Mouse (Mus musculus) small intestine, adult 2 months (tissue): Measurements from ENCODE around the gene Map4k1. TPM values are rescaled to one million over a fixed set of nuclear protein-coding genes. Genes with fewer than 3 reads are reported as not detected.

Experiments
- H3K27ac ChIP-seq: fragments of 200-500 bp; 2 replicates; pipeline ENCODE4 v1.5.1; 2012; ENCODE audit warnings: low read depth, low read length, control low read depth, inconsistent platforms; ENCODE audit not compliant: insufficient read depth
- H3K27me3 ChIP-seq: fragments of 200-500 bp; 2 replicates; pipeline ENCODE4 v1.6.1; 2012; ENCODE audit warnings: mild to moderate bottlenecking, moderate library complexity, low read length, inconsistent platforms; ENCODE audit not compliant: control insufficient read depth, insufficient read depth
- H3K36me3 ChIP-seq: fragments of 200-500 bp; 2 replicates; pipeline ENCODE4 v1.6.1; 2012; ENCODE audit warnings: mild to moderate bottlenecking, low read length, control low read depth, inconsistent platforms; ENCODE audit not compliant: control insufficient read depth, insufficient read depth
- H3K4me1 ChIP-seq: fragments of 200-500 bp; 2 replicates; pipeline ENCODE4 v1.6.1; 2012; ENCODE audit warnings: low read length, inconsistent platforms, mixed read lengths; ENCODE audit not compliant: control insufficient read depth, insufficient read depth, insufficient read length
- H3K4me3 ChIP-seq: fragments of 200-500 bp; 2 replicates; pipeline ENCODE4 v1.5.1; 2012; ENCODE audit warnings: low read depth, mild to moderate bottlenecking, control low read depth, inconsistent platforms, low read length, moderate library complexity
- CTCF ChIP-seq: fragments of 200-500 bp; IDR thresholded peaks from 2 replicates; pipeline ENCODE4 v1.5.1; 2012; ENCODE audit warnings: low read depth, mild to moderate bottlenecking, control low read depth, inconsistent platforms, low read length, moderate library complexity, mixed read lengths; ENCODE audit not compliant: insufficient replicate concordance, insufficient read length; ENCODE audit errors: extremely low read depth
- POLR2A ChIP-seq: fragments of 200-500 bp; IDR thresholded peaks from 2 replicates; pipeline ENCODE4 v1.6.1; 2012; ENCODE audit warnings: low read depth, mild to moderate bottlenecking, control low read depth, inconsistent platforms, low read length, moderate library complexity
- WGBS: fragments of 180-500 bp; shearing (Covaris S2); methylation state at CpG from one replicate; pipeline ENCODE4 v1.1.7; 2018; 5-methylcytosine and 5-hydroxymethylcytosine counted together
- polyA plus RNA-seq: library from polyadenylated mRNA; depleted of rRNA; stranded (reverse); fragments of >200 nt; gene quantifications from 2 replicates; pipeline ENCODE4 v1.2.3, GENCODE M21; 2012

Gene Map4k1
- polyA plus RNA-seq, 1 experiment: 21.3 TPM

DNA sequence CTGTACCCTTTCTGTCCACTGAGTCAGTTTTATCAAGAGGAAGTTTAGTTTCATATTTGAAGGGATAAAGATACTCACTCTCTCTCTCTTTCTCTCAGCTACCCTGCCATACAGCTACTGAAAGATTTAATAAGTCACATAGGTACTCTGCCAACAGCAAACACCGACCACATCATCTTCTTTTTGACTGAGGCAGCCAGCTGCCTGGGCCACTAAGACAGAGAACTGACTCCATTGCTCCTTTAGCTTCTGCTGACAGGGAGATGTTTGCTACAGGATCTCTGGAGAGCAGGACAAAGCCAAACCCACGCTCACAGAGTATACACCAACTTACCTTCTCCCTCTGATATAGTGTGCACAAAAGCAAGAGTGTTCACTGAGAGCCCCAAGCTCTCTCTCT is 32.6 kb upstream of the Map4k1 start:
- Histone ChIP-seq H3K4me1 (peaks cover 49% of the 10 kb centered on the region; the same call in 1 of the 2 replicates), H3K4me3 (no peak overlapping the region), H3K36me3 (peaks cover 33% of the 10 kb centered on the region), H3K27me3 (no peaks in the 10 kb centered on the region), H3K27ac (peak overlapping the region; percentile 58)
- TF ChIP-seq CTCF (no peak), POLR2A (no peak)
- 16% methylated on average over 2 of the region's 2 CpGs for WGBS

DNA sequence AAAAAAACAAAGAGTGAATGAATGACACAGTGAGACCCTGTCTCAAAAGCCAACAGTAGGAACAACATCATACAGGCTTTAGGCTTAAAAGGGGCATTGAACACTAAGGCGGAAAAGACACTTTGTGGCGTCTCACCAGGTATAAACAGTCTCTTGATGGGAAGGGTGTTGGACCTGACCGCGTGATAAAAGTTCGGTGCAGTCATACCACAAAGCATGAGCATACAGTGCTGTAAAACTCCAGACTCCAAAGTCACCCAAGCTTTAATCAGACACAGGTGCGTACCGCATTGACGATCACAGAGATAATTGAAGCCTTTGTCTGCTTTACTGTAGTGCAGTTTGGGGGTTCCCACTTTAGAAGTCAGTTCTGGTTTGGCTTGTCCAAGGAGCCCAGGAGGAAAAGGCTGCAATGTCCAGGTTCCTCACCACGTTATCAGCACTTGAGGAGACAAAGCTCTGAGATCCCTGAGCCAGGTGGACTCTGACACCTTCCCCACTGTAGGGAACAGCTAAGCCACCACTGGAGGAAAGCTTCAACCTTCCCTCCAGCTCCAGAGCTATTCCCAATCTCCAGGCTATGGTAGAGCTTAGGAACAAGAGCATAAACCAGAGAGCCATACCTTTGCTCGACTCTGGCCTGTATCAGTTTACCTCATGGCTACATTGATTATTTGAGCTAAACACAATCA is 31.4 kb upstream of the Map4k1 start:
- Histone ChIP-seq H3K27me3 (no peaks in the 10 kb centered on the region), H3K4me1 (peaks cover 53% of the 10 kb centered on the region; the same call in 1 of the 2 replicates), H3K4me3 (no peak overlapping the region), H3K27ac (peak overlapping the region; percentile 58), H3K36me3 (peaks cover 34% of the 10 kb centered on the region)
- TF ChIP-seq POLR2A: no peak
- no peak for TF ChIP-seq CTCF
- WGBS: 38% methylated on average over 10 of the region's 10 CpGs

DNA sequence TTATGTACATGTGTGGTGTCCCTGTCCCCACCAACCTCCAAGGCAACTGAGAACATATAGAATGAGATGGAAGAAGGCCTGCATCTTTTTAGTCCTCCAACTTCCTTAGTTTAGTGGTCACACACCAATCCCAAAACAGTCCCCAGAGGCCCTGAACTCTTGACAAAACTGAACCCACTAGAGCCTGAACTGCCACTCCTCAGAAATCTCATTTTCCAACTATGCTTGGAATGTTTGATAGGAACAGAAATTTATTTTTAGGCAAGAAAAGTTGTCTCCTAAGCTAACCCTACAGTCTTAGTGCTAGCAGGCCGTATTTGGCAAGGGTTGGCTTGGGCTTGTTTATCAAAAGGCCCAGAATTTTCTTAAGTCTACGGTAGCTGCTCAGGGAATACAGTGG is 30.1 kb upstream of the Map4k1 start:
- H3K27me3 ChIP-seq: no peaks in the 10 kb centered on the region
- TF ChIP-seq CTCF (no peak), POLR2A (no peak)
- no peak overlapping the region for H3K4me3 ChIP-seq
- 49% methylated on average over 2 of the region's 2 CpGs for WGBS
- H3K36me3 ChIP-seq: peaks cover 29% of the 10 kb centered on the region
- H3K4me1 ChIP-seq: peaks cover 49% of the 10 kb centered on the region; the same call in 1 of the 2 replicates
- H3K27ac ChIP-seq: peak overlapping the region; percentile 58

DNA sequence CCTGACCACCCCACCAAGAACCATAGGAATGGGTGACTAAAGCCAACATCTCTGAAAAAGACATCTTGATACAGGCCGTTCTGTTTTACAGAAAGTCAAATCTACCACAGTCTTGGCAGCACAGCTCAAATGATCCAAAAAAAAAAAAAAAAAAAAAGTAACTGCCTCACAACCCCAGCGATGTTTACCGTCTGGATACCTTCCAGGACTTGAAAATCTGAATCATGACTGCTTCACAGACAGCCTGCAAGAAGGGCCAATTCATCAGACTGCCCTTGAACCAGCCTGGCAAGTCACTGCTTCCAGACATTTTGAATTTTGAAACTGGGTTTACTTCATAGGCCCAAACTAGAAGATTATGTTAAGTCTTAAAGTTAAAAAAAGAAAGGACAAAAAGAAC is 29.1 kb upstream of the Map4k1 start:
- H3K4me3 ChIP-seq: no peak overlapping the region
- TF ChIP-seq CTCF (no peak), POLR2A (no peak)
- H3K27ac ChIP-seq: peak overlapping the region; percentile 58
- peaks cover 26% of the 10 kb centered on the region for H3K36me3 ChIP-seq
- WGBS: 12% methylated on average over 3 of the region's 3 CpGs
- peaks cover 43% of the 10 kb centered on the region; the same call in 1 of the 2 replicates for H3K4me1 ChIP-seq
- H3K27me3 ChIP-seq: no peaks in the 10 kb centered on the region

- WGBS: 21% methylated on average over 2 of the region's 2 CpGs
- TF ChIP-seq CTCF: no peak; the same call in 1 of the 2 replicates
- TF ChIP-seq POLR2A: no peak
- Histone ChIP-seq H3K36me3 (peaks cover 21% of the 10 kb centered on the region), H3K27me3 (no peaks in the 10 kb centered on the region), H3K27ac (peak overlapping the region; percentile 58; the same call in 1 of the 2 replicates), H3K4me3 (no peak overlapping the region), H3K4me1 (peaks cover 41% of the 10 kb centered on the region; the same call in 1 of the 2 replicates)
These were observed 28.1 kb upstream of the Map4k1 start for GRCm38 (mm10) chr7:28953476-28954376.

DNA sequence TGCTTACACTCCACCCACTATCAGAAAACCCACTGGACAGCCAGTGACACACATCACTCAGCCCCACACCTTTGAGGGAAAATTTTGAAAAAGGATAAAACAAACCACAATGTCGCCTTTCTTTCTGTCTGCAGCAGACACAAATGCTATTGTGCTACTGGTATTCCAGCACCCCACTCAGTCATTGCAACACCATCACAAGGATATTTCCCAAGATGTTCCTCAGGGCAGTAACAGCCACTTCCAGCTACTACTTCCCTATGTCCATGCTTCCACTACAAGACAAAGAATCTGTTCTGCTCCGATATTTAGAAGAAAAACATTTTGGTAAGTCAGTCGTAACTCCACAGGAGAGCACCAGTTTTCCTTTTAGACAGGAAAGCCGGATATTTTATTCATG is 27.1 kb upstream of the Map4k1 start:
- Histone ChIP-seq H3K36me3 (peaks cover 17% of the 10 kb centered on the region), H3K4me3 (no peak overlapping the region), H3K27ac (no peak overlapping the region), H3K4me1 (peaks cover 35% of the 10 kb centered on the region; the same call in 1 of the 2 replicates), H3K27me3 (no peaks in the 10 kb centered on the region)
- no peak for TF ChIP-seq CTCF
- no peak for TF ChIP-seq POLR2A
- 75% methylated on average over 4 of the region's 4 CpGs for WGBS
